Mouse (Mus musculus) stomach, embryonic 15.5 days (tissue): ENCODE results near the gene Ywhag. TPM values are rescaled to one million over a fixed set of nuclear protein-coding genes. Genes with fewer than 3 reads are reported as not detected.

Source experiments
- ATAC-seq: fragments of 200-750 bp; cut with Nextera tagmentation; 2 replicates; pipeline ENCODE4 v1.8.0; 2017; ENCODE audit warnings: low read depth, moderate number of reproducible peaks, moderate TSS enrichment; ENCODE audit not compliant: insufficient read depth, low FRiP score
- H3K27ac ChIP-seq: fragments of 300-500 bp; sonication (generic); 2 replicates; pipeline ENCODE4 v1.5.1; 2015; ENCODE audit warnings: mild to moderate bottlenecking, inconsistent platforms
- H3K27me3 ChIP-seq: fragments of 300-500 bp; sonication (generic); replicated peaks from 2 replicates; pipeline ENCODE4 v1.6.1; 2015; ENCODE audit warnings: inconsistent platforms
- H3K36me3 ChIP-seq: fragments of 300-500 bp; sonication (generic); 2 replicates; pipeline ENCODE4 v1.6.1; 2015; ENCODE audit warnings: inconsistent platforms
- H3K4me1 ChIP-seq: fragments of 300-500 bp; sonication (generic); 2 replicates; pipeline ENCODE4 v1.6.1; 2015; ENCODE audit warnings: inconsistent platforms
- H3K4me2 ChIP-seq: fragments of 300-500 bp; sonication (generic); 2 replicates; pipeline ENCODE4 v1.6.1; 2015; ENCODE audit warnings: mild to moderate bottlenecking, inconsistent platforms
- H3K4me3 ChIP-seq: fragments of 300-500 bp; sonication (generic); replicated peaks from 2 replicates; pipeline ENCODE4 v1.5.1; 2015; ENCODE audit warnings: inconsistent platforms
- H3K9ac ChIP-seq: fragments of 300-500 bp; sonication (generic); 2 replicates; pipeline ENCODE4 v1.6.1; 2015; ENCODE audit warnings: inconsistent platforms
- H3K9me3 ChIP-seq: fragments of 300-500 bp; sonication (generic); 2 replicates; pipeline ENCODE4 v1.6.1; 2016; ENCODE audit warnings: inconsistent platforms
- WGBS: fragments of 180-500 bp; shearing (Covaris S2); methylation state at CpG from one replicate; pipeline ENCODE4 v1.1.7; 2015; 5-methylcytosine and 5-hydroxymethylcytosine counted together
- polyA plus RNA-seq: library from polyadenylated mRNA; unstranded; fragments of >200 nt; fragmentation: Nextera tagmentation; extraction: Ambion mirVana; gene quantifications from 2 replicates; pipeline ENCODE4 v1.2.1, GENCODE M21; 2015

Gene Ywhag
- polyA plus RNA-seq, 1 experiment from 2014 or later, result 173 TPM

DNA sequence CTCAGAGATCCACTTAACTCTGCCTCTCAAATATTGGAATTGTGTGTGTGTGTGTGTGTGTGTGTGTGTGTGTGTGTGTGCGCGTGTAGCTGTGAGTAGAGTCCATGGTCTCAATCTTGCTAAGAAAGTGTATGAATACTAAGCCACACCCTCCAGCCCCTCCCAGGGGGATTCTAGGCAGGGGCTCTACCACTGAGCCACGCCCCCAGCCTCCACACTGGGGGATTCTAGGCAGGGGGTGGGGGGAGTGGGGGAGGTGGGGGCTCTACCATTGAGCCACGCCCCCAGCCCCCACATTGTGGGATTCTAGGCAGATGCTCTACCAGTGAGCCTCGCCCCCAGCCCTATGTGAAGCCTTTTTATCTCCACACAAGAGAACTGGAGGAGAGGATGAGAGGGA, 12.2 kb upstream of the Ywhag start:
- WGBS, result 72% methylated on average over 5 of the region's 5 CpGs
- H3K4me3 ChIP-seq, result no peak overlapping the region
- no peak overlapping the region for H3K27ac ChIP-seq
- H3K9ac ChIP-seq, result no peak overlapping the region
- peak overlapping the region; percentile 21; the same call in 1 of the 2 replicates for H3K4me2 ChIP-seq
- H3K27me3 ChIP-seq, result no peaks in the 10 kb centered on the region
- H3K36me3 ChIP-seq, result no peaks in the 10 kb centered on the region
- peak; percentile 33; the same call in 1 of the 2 replicates for ATAC-seq
- no peaks in the 10 kb centered on the region for H3K9me3 ChIP-seq
- no peaks in the 10 kb centered on the region; the same call in 1 of the 2 replicates for H3K4me1 ChIP-seq

DNA sequence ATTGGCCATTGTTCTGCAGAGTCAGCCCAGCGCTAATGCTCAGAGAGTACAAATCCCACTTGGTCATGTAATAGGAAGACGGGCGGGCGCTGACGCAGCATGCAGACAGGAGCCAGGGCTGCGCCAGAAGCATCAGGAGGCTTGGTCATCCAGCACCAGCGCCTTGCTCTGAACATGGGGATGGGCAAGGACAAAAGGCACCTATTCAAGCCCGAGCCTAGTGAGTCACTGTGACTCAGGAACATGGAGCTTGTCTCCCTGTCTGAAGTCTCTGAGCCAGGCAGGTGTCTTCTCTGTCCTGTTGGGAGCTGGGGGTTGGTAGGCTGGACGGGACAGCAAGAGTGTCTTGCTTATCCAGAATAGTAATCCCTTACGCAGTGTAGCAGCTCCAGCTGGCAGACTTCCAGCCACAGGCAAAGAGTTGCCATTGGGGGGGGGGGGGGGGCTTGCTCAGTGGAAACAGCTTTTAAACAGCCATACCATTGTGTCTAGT, 11.5 kb upstream of the Ywhag start:
- Histone ChIP-seq H3K4me3 (no peak overlapping the region), H3K4me2 (peak overlapping the region; percentile 21; the same call in 1 of the 2 replicates), H3K9ac (no peak overlapping the region), H3K27me3 (no peaks in the 10 kb centered on the region), H3K36me3 (no peaks in the 10 kb centered on the region), H3K4me1 (no peaks in the 10 kb centered on the region; the same call in 1 of the 2 replicates), H3K27ac (no peak overlapping the region; the same call in 1 of the 2 replicates), H3K9me3 (no peaks in the 10 kb centered on the region)
- peak; percentile 8; the same call in 1 of the 2 replicates for ATAC-seq
- WGBS, result 54% methylated on average over 10 of the region's 10 CpGs

DNA sequence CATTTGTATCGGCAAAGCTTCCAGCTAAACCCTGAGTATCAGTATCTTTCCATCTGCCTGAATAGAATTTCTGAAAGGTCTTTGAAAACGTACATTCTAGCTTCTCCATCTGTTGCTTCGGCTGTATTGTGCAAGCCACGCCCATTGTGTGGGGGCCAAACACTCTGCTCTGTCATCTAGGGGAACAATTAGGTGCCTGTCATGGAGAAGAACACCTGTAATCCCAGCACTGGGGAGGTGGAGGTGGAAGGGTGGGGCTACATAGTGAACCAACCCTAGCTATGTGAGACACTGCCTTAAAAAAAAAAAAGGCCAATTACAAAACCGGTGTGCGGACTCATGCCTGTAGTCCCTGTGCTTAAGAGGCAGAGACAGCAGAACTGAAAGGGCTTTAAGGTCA, 8.3 kb upstream of the Ywhag start:
- WGBS, result 63% methylated on average over 6 of the region's 6 CpGs
- no peak overlapping the region for H3K9ac ChIP-seq
- H3K4me3 ChIP-seq, result no peak overlapping the region
- H3K36me3 ChIP-seq, result no peaks in the 10 kb centered on the region
- no peak for ATAC-seq
- H3K4me1 ChIP-seq, result no peaks in the 10 kb centered on the region; the same call in 1 of the 2 replicates
- H3K4me2 ChIP-seq, result no peak overlapping the region
- H3K27me3 ChIP-seq, result no peaks in the 10 kb centered on the region
- no peaks in the 10 kb centered on the region for H3K9me3 ChIP-seq
- H3K27ac ChIP-seq, result no peak overlapping the region

DNA sequence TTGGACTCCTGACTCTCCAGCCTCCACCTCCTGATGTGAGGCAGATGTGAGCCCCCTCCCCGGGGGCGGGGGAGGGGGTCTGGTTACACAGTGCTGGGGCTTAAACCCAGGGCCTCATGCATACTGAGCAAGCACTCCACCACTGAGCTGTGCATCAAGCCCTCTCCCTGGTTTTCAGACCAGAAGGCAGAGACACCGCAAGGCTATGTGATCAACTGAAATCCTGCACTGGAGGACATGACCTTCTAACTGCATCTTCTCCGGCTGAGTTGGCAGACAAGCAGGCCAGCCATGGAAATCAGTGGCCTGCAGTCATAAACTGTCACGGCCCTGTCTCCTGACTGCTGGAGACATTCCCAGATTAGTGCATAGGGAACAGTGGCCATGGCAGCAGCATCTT, 6.2 kb upstream of the Ywhag start:
- Histone ChIP-seq H3K9ac (no peak overlapping the region), H3K27me3 (no peaks in the 10 kb centered on the region), H3K9me3 (no peaks in the 10 kb centered on the region), H3K4me3 (no peak overlapping the region), H3K4me1 (no peaks in the 10 kb centered on the region), H3K36me3 (no peaks in the 10 kb centered on the region), H3K27ac (no peak overlapping the region), H3K4me2 (no peak overlapping the region)
- ATAC-seq, result 0 out of 2 replicates have a peak, but pooled peaks have one; percentile 36
- WGBS, result 47% methylated on average over 5 of the region's 5 CpGs

DNA sequence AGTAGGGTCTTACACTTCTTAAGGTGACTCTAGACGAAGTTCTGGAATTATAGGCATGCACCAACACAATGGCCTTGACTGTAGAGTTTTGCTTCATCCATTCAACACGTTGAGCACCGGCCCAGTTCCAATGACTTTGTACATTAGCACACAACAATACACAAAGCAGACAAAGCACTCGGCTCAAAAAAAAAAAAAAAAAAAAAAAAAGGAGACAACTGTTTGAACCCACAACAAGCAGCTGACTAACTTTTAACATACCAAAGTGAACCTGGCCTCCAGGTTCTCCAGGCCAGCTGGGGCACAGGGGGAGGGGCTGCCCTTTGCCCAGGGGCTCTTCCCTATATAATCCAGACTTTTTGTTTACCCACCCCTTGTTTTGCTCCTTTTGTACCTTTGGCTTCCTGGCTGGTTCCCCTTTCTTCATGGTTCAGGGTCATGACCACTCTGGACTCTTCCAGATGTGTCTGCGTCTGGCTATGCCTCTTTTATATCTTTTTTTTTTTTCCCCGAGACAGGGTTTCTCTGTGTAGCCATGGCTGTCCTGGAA, 1.3 kb upstream of the Ywhag start:
- H3K27me3 ChIP-seq, result no peaks in the 10 kb centered on the region
- 71% methylated on average over 6 of the region's 6 CpGs for WGBS
- peaks cover 8% of the 10 kb centered on the region; the same call in 1 of the 2 replicates for H3K4me1 ChIP-seq
- H3K9me3 ChIP-seq, result no peaks in the 10 kb centered on the region
- no peak overlapping the region for H3K4me3 ChIP-seq
- no peak for ATAC-seq
- peaks cover 10% of the 10 kb centered on the region for H3K36me3 ChIP-seq
- H3K27ac ChIP-seq, result 0 out of 2 replicates have a peak overlapping the region, but pooled peaks have one; percentile 99
- H3K9ac ChIP-seq, result no peak overlapping the region
- H3K4me2 ChIP-seq, result peak overlapping the region; percentile 49

DNA sequence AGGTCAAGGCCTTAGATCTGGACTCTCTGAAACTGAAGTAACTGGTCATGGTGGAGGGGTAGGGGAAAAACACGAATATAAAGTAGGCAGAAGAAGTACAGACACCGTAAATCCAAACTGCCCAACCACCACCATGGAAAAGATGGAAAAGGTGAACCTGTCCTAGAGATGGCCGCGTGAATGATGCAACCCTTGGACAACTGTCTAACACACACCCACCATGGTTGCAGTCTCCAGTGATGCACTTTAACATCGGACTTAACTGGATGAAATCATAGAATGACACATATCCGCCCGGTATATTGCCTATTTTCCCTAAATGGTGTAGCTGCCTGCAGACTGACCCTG, 734 bp upstream of the Ywhag start:
- Histone ChIP-seq H3K9ac (no peak overlapping the region), H3K4me3 (peak overlapping the region; percentile 91), H3K4me2 (peak overlapping the region; percentile 49), H3K27ac (peak overlapping the region; percentile 99), H3K27me3 (no peaks in the 10 kb centered on the region), H3K9me3 (no peaks in the 10 kb centered on the region), H3K36me3 (peaks cover 14% of the 10 kb centered on the region), H3K4me1 (peaks cover 8% of the 10 kb centered on the region; the same call in 1 of the 2 replicates)
- WGBS, result 49% methylated on average over 7 of the region's 7 CpGs
- peak; percentile 5; the same call in 1 of the 2 replicates for ATAC-seq

DNA sequence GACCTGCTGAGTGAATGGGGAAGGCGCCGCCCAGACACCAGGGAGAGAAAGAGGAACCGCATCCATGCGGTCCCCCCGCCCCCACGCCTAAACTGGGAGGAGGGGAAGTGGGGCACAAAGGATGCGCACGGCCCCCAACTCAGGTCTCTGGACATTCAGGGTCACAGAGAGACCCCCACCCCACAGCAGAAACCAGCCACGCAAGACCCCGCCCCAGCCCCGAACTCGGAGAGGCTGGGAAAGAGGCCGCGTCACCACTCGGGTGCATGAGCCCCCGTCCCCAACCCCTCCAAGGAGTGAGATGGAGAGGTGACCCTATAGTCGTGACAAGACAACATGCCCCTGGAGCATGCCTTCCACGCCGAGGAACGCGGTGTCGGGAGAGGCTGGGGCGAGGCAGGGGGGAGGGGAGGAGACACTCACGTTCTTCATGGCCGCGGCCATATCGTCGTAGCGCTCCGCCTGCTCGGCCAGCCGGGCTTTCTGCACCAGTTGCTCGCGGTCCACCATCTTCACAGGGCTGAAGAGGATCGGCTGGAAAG, 445 bp downstream of the Ywhag start:
- under 1% methylated on average over 35 of the region's 35 CpGs for WGBS

DNA sequence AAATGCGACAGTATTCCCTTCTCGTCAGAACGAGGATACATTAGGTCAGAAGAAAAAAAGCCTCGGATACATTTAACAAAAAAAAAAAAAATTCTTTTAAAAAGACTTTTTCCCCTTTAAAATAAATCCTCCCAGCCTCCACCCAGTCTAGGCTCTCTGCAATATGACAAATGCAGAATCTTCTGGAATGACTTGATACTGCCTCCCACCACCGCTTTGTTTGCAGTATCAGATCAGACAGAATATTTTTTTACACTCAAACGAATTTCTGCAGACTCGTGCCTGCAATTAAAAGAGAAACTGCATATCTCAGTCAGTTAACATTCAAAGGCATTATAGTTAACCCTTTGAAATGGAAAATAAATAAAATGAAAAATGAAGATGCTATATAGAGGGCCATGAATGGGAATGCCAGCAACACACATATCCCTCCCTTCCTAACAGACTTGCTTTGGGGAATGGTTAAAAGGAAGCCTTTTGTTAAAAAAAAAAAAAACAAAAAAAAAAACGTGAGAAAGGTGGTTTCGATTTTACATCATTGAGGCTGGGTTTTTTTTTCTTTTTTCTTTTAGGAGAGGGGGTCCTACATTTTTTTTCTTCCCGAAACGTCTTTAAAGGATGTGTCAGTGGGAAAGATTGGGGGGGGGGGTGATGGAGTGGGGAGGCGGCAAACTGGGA, 1.1 kb downstream of the Ywhag start:
- Histone ChIP-seq H3K4me2 (peak overlapping the region; percentile 54), H3K27ac (peak overlapping the region; percentile 99), H3K27me3 (no peaks in the 10 kb centered on the region), H3K9ac (peak overlapping the region; percentile 88), H3K4me3 (peak overlapping the region; percentile 91), H3K4me1 (peaks cover 8% of the 10 kb centered on the region; the same call in 1 of the 2 replicates), H3K9me3 (no peaks in the 10 kb centered on the region), H3K36me3 (peaks cover 25% of the 10 kb centered on the region)
- 3% methylated on average over 12 of the region's 12 CpGs for WGBS
- no peak for ATAC-seq

More for the DNA sequence above, 445 bp downstream of the Ywhag start:
- peak overlapping the region; percentile 99 for H3K27ac ChIP-seq
- peaks cover 8% of the 10 kb centered on the region; the same call in 1 of the 2 replicates for H3K4me1 ChIP-seq
- peak overlapping the region; percentile 54 for H3K4me2 ChIP-seq
- H3K9me3 ChIP-seq, result no peaks in the 10 kb centered on the region
- H3K27me3 ChIP-seq, result no peaks in the 10 kb centered on the region
- H3K9ac ChIP-seq, result peak overlapping the region; percentile 88
- H3K36me3 ChIP-seq, result peaks cover 25% of the 10 kb centered on the region
- peak overlapping the region; percentile 91 for H3K4me3 ChIP-seq
- peak; percentile 63 for ATAC-seq

DNA sequence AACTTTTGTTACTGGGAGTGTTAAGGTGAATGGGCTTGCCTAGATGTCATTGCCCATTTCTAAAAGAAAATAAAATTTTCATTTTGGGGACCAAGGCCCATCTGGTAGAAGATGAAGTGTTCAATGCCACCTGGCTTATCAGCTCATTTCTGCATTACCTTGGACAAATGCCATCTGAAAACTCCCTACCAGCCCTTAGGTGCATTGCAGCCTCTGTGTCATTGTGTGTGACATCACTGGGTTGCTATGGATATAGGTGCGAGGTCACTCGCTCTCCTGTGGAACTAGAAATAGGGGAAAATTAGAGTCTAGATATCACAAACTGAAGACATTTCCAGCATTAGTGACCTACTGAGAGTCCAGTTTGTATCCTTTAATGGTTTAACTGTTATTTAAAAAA, 2.1 kb downstream of the Ywhag start:
- peak overlapping the region; percentile 54; the same call in 1 of the 2 replicates for H3K4me2 ChIP-seq
- H3K27ac ChIP-seq, result no peak overlapping the region
- no peak for ATAC-seq
- no peaks in the 10 kb centered on the region for H3K27me3 ChIP-seq
- whole genome bisulfite sequencing, result 56% methylated on average over 2 of the region's 2 CpGs
- H3K4me1 ChIP-seq, result peaks cover 8% of the 10 kb centered on the region; the same call in 1 of the 2 replicates
- no peak overlapping the region for H3K9ac ChIP-seq
- H3K9me3 ChIP-seq, result no peaks in the 10 kb centered on the region
- peaks cover 28% of the 10 kb centered on the region for H3K36me3 ChIP-seq
- H3K4me3 ChIP-seq, result no peak overlapping the region

DNA sequence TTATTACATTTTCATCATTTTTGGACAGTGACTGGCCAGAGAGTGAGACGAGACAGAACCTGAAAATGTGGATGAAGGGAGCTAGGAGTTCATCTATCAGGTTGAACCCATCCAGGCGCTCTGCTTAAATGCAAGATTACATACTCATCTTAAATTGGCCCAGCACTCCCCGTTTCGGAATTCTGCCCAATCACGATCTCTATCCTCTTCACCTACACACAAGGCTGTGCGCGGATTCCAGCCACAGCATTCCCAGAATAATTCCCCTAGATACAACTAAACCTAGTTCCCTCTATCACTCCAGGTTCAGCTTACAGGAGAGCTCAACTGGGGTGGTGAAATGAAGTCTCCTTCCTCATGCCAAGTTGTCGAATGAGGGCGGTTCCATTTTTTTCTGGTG, 2.9 kb downstream of the Ywhag start:
- WGBS, result 89% methylated on average over 9 of the region's 9 CpGs
- no peaks in the 10 kb centered on the region for H3K9me3 ChIP-seq
- H3K27me3 ChIP-seq, result no peaks in the 10 kb centered on the region
- H3K4me2 ChIP-seq, result no peak overlapping the region
- H3K4me1 ChIP-seq, result peaks cover 8% of the 10 kb centered on the region; the same call in 1 of the 2 replicates
- no peak overlapping the region for H3K27ac ChIP-seq
- H3K4me3 ChIP-seq, result no peak overlapping the region
- no peak for ATAC-seq
- H3K36me3 ChIP-seq, result peaks cover 35% of the 10 kb centered on the region
- H3K9ac ChIP-seq, result no peak overlapping the region

DNA sequence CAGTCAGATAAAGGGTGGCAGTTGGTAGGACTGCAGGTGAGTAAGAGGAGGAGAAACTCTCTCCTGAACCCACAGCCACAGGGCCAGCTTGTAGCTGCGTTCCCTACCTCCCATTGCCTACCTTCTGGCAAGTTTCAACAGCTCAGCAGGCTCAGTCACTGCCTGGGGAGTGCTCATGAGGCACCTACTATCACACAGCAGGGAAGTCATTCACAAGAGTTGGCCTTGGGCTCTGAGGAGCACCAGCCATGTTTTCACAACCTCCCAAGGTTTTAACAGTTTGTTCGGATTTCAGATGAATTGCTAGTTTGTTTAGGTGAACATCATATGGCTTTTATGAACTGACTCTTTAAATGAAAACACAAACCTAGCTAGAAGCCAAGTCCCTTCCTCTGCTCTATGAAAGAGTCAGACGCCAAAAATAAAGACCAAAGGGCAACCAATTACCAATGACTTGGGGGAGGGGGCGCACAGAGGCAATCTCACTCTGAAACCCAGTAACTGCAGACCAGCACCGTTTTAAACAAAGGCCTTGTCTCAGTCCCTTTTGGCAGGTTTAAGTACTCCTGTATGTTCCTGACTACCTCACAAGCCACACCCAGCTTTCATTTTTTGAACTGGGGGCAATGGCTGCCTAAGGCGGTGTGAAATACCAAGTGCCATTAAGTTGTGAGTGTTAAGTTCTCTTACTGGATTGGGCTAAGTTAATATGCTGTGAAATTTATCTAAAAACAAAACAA, 4.6 kb downstream of the Ywhag start:
- WGBS, result 82% methylated on average over 6 of the region's 6 CpGs
- H3K36me3 ChIP-seq, result peaks cover 46% of the 10 kb centered on the region

More for the DNA sequence above, 4.6 kb downstream of the Ywhag start:
- H3K4me3 ChIP-seq, result no peak overlapping the region
- peaks cover 8% of the 10 kb centered on the region; the same call in 1 of the 2 replicates for H3K4me1 ChIP-seq
- no peak overlapping the region for H3K4me2 ChIP-seq
- no peak for ATAC-seq
- no peaks in the 10 kb centered on the region for H3K27me3 ChIP-seq
- H3K9me3 ChIP-seq, result no peaks in the 10 kb centered on the region
- H3K27ac ChIP-seq, result no peak overlapping the region
- H3K9ac ChIP-seq, result no peak overlapping the region
